Mouse (Mus musculus) stomach, embryonic 15.5 days (tissue): Measurements from ENCODE around the gene Gm42906. TPM values are rescaled to one million over a fixed set of nuclear protein-coding genes. Genes with fewer than 3 reads are reported as not detected.

Experiments used
- ATAC-seq: fragments of 200-750 bp; cut with Nextera tagmentation; 2 replicates; pipeline ENCODE4 v1.8.0; 2017; ENCODE audit warnings: low read depth, moderate number of reproducible peaks, moderate TSS enrichment; ENCODE audit not compliant: insufficient read depth, low FRiP score
- H3K27ac ChIP-seq: fragments of 300-500 bp; sonication (generic); 2 replicates; pipeline ENCODE4 v1.5.1; 2015; ENCODE audit warnings: mild to moderate bottlenecking, inconsistent platforms
- H3K27me3 ChIP-seq: fragments of 300-500 bp; sonication (generic); replicated peaks from 2 replicates; pipeline ENCODE4 v1.6.1; 2015; ENCODE audit warnings: inconsistent platforms
- H3K36me3 ChIP-seq: fragments of 300-500 bp; sonication (generic); 2 replicates; pipeline ENCODE4 v1.6.1; 2015; ENCODE audit warnings: inconsistent platforms
- H3K4me1 ChIP-seq: fragments of 300-500 bp; sonication (generic); 2 replicates; pipeline ENCODE4 v1.6.1; 2015; ENCODE audit warnings: inconsistent platforms
- H3K4me2 ChIP-seq: fragments of 300-500 bp; sonication (generic); 2 replicates; pipeline ENCODE4 v1.6.1; 2015; ENCODE audit warnings: mild to moderate bottlenecking, inconsistent platforms
- H3K4me3 ChIP-seq: fragments of 300-500 bp; sonication (generic); replicated peaks from 2 replicates; pipeline ENCODE4 v1.5.1; 2015; ENCODE audit warnings: inconsistent platforms
- H3K9ac ChIP-seq: fragments of 300-500 bp; sonication (generic); 2 replicates; pipeline ENCODE4 v1.6.1; 2015; ENCODE audit warnings: inconsistent platforms
- H3K9me3 ChIP-seq: fragments of 300-500 bp; sonication (generic); 2 replicates; pipeline ENCODE4 v1.6.1; 2016; ENCODE audit warnings: inconsistent platforms
- WGBS: fragments of 180-500 bp; shearing (Covaris S2); methylation state at CpG from one replicate; pipeline ENCODE4 v1.1.7; 2015; 5-methylcytosine and 5-hydroxymethylcytosine counted together
- polyA plus RNA-seq: library from polyadenylated mRNA; unstranded; fragments of >200 nt; fragmentation: Nextera tagmentation; extraction: Ambion mirVana; gene quantifications from 2 replicates; pipeline ENCODE4 v1.2.1, GENCODE M21; 2015

Gene Gm42906
- polyA plus RNA-seq, 1 experiment from 2014 or later: not detected

DNA sequence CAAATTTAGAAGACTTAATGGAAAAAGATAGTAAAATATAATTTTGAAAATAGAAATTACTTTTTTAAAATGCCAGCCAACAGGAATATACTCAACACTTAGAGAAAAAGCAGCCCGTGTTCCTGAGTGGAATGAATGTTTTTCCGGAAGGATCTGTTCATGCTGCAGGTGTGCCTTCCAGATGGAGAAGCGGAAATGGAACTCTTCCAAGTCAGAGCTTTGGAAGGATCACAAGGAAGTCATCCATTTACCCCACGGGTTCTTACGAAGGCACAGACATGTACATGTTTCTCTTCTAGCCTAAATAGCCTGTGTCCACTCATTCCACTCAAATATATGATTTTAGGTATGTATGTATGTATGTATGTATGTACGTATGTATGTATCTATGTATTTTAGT lies 337.0 kb downstream of the Gm42906 start:
- Histone ChIP-seq H3K4me3 (no peak overlapping the region), H3K27ac (no peak overlapping the region), H3K9me3 (no peaks in the 10 kb centered on the region), H3K4me2 (no peak overlapping the region), H3K27me3 (no peaks in the 10 kb centered on the region), H3K4me1 (0 out of 2 replicates have a peak, but pooled peaks cover 18% of the 10 kb centered on the region), H3K36me3 (no peaks in the 10 kb centered on the region), H3K9ac (no peak overlapping the region)
- no peak for ATAC-seq
- 78% methylated on average over 6 of the region's 6 CpGs for WGBS

GRCm38 (mm10) chr5:151089201-151089600 lies 338.8 kb downstream of the Gm42906 start:
- H3K27ac ChIP-seq: no peak overlapping the region
- 0 out of 2 replicates have a peak, but pooled peaks cover 13% of the 10 kb centered on the region for H3K4me1 ChIP-seq
- H3K4me2 ChIP-seq: no peak overlapping the region
- H3K9ac ChIP-seq: no peak overlapping the region
- ATAC-seq: no peak
- no peaks in the 10 kb centered on the region for H3K36me3 ChIP-seq
- H3K27me3 ChIP-seq: no peaks in the 10 kb centered on the region
- 48% methylated on average over 6 of the region's 6 CpGs for WGBS
- H3K4me3 ChIP-seq: no peak overlapping the region
- H3K9me3 ChIP-seq: no peaks in the 10 kb centered on the region

GRCm38 (mm10) chr5:151086425-151087202 lies 341.3 kb downstream of the Gm42906 start:
- Histone ChIP-seq H3K36me3 (no peaks in the 10 kb centered on the region), H3K4me1 (0 out of 2 replicates have a peak, but pooled peaks cover 13% of the 10 kb centered on the region), H3K27ac (peak overlapping the region; percentile 11; the same call in 1 of the 2 replicates), H3K4me3 (no peak overlapping the region), H3K9me3 (no peaks in the 10 kb centered on the region), H3K27me3 (no peaks in the 10 kb centered on the region), H3K4me2 (no peak overlapping the region), H3K9ac (no peak overlapping the region)
- ATAC-seq: no peak
- 59% methylated on average over 9 of the region's 9 CpGs for WGBS

- H3K9ac ChIP-seq: no peak overlapping the region
- 0 out of 2 replicates have a peak, but pooled peaks cover 13% of the 10 kb centered on the region for H3K4me1 ChIP-seq
- 69% methylated on average over 8 of the region's 8 CpGs for WGBS
- ATAC-seq: no peak
- no peaks in the 10 kb centered on the region for H3K27me3 ChIP-seq
- no peaks in the 10 kb centered on the region for H3K36me3 ChIP-seq
- H3K4me2 ChIP-seq: no peak overlapping the region
- no peak overlapping the region for H3K27ac ChIP-seq
- H3K9me3 ChIP-seq: no peaks in the 10 kb centered on the region
- no peak overlapping the region for H3K4me3 ChIP-seq
These were observed 342.2 kb downstream of the Gm42906 start for GRCm38 (mm10) chr5:151085749-151086148.

GRCm38 (mm10) chr5:151080276-151080675 lies 347.7 kb downstream of the Gm42906 start:
- 85% methylated on average over 4 of the region's 4 CpGs for WGBS
- no peak overlapping the region for H3K4me3 ChIP-seq
- no peak overlapping the region for H3K9ac ChIP-seq
- no peak for ATAC-seq
- no peaks in the 10 kb centered on the region for H3K9me3 ChIP-seq
- no peak overlapping the region for H3K4me2 ChIP-seq
- no peaks in the 10 kb centered on the region; the same call in 1 of the 2 replicates for H3K36me3 ChIP-seq
- H3K27ac ChIP-seq: no peak overlapping the region
- H3K4me1 ChIP-seq: 0 out of 2 replicates have a peak, but pooled peaks cover 2% of the 10 kb centered on the region
- no peaks in the 10 kb centered on the region for H3K27me3 ChIP-seq

- Histone ChIP-seq H3K9me3 (no peaks in the 10 kb centered on the region), H3K4me3 (no peak overlapping the region), H3K27me3 (no peaks in the 10 kb centered on the region), H3K9ac (no peak overlapping the region), H3K36me3 (no peaks in the 10 kb centered on the region; the same call in 1 of the 2 replicates), H3K4me1 (0 out of 2 replicates have a peak, but pooled peaks cover 2% of the 10 kb centered on the region), H3K4me2 (no peak overlapping the region), H3K27ac (no peak overlapping the region)
- 96% methylated on average over 2 of the region's 2 CpGs for WGBS
- no peak for ATAC-seq
These were observed 350.0 kb downstream of the Gm42906 start for GRCm38 (mm10) chr5:151077953-151078352.

DNA sequence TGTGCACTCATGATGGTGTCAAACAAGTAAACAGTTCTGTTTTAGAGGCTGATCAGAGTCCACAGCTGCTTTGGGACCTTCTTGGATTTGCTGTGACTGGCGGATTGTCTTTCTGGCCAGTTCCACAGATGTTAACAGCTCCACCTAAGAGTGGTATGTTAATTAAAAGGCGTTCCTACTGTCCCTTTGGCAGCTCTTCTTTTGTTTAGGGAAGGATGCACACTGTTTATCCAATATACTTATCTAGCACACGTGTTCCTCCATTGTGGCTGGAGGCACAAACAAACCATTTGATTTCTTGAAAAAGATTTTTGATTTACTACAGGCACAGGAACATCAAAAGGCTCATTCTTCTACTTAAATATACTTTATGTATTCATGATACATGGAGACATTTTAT lies 351.0 kb downstream of the Gm42906 start:
- WGBS: 62% methylated on average over 3 of the region's 3 CpGs
- H3K4me3 ChIP-seq: no peak overlapping the region
- no peak overlapping the region for H3K9ac ChIP-seq
- no peaks in the 10 kb centered on the region for H3K27me3 ChIP-seq
- no peak overlapping the region for H3K27ac ChIP-seq
- 0 out of 2 replicates have a peak, but pooled peaks cover 2% of the 10 kb centered on the region for H3K4me1 ChIP-seq
- no peak overlapping the region for H3K4me2 ChIP-seq
- no peaks in the 10 kb centered on the region; the same call in 1 of the 2 replicates for H3K36me3 ChIP-seq
- no peak for ATAC-seq
- H3K9me3 ChIP-seq: no peaks in the 10 kb centered on the region

- Histone ChIP-seq H3K27ac (no peak overlapping the region), H3K9me3 (no peaks in the 10 kb centered on the region), H3K4me3 (no peak overlapping the region), H3K9ac (no peak overlapping the region), H3K4me2 (no peak overlapping the region), H3K27me3 (no peaks in the 10 kb centered on the region), H3K4me1 (0 out of 2 replicates have a peak, but pooled peaks cover 7% of the 10 kb centered on the region), H3K36me3 (no peaks in the 10 kb centered on the region; the same call in 1 of the 2 replicates)
- WGBS: 80% methylated on average over 4 of the region's 4 CpGs
- no peak for ATAC-seq
These were observed 353.7 kb downstream of the Gm42906 start for GRCm38 (mm10) chr5:151074282-151074681.

DNA sequence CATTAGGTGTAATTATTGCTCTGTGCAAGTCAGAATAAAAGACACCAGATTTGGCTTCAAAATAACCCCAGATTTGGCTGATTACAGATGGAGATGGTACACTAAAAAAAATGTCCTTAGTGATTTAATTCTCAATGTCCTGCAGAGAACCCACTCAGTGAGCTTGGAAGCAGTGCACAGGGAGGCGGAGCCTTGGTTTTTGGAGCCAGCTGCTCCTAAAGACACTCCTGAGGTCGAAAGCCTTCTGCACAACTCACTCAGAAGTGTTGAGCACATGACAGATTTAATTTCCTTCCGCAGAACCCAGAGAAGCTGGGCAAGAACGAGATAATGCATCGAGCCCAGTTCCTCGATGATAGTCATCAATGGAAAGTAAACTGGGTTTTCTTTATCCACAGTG lies 356.5 kb downstream of the Gm42906 start:
- ATAC-seq: no peak
- no peaks in the 10 kb centered on the region for H3K9me3 ChIP-seq
- H3K36me3 ChIP-seq: no peaks in the 10 kb centered on the region
- WGBS: 52% methylated on average over 6 of the region's 6 CpGs
- no peak overlapping the region for H3K4me2 ChIP-seq
- H3K27me3 ChIP-seq: no peaks in the 10 kb centered on the region
- no peak overlapping the region for H3K27ac ChIP-seq
- H3K4me1 ChIP-seq: 0 out of 2 replicates have a peak, but pooled peaks cover 5% of the 10 kb centered on the region
- no peak overlapping the region for H3K9ac ChIP-seq
- H3K4me3 ChIP-seq: no peak overlapping the region

DNA sequence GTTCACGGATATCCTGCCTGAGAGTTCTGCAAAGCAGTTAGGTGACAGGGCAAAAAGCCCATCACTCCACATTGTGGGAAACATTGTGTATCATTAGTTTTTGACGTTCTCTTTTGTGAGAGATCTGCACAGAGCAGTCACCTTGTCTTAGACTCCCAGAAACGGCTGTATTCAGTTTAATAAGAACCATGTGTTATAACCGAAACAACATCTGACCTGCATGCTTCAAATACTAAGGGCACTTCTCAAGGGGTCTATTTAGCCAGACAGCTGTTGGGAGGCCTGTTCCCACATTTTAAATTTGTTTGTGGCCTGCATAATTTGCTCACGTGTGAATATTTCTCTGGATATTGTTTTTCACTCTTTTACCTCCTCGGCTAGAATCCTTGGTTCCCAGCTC lies 357.1 kb downstream of the Gm42906 start:
- ATAC-seq: no peak

GRCm38 (mm10) chr5:151069569-151069968 lies 358.4 kb downstream of the Gm42906 start:
- H3K36me3 ChIP-seq: no peaks in the 10 kb centered on the region
- WGBS: 75% methylated on average over 2 of the region's 2 CpGs
- no peak overlapping the region for H3K27ac ChIP-seq
- H3K9ac ChIP-seq: no peak overlapping the region
- no peak overlapping the region for H3K4me2 ChIP-seq
- no peak overlapping the region for H3K4me3 ChIP-seq
- H3K27me3 ChIP-seq: no peaks in the 10 kb centered on the region
- H3K9me3 ChIP-seq: no peaks in the 10 kb centered on the region
- H3K4me1 ChIP-seq: 0 out of 2 replicates have a peak, but pooled peaks cover 5% of the 10 kb centered on the region
- no peak for ATAC-seq

More for the DNA sequence above, 357.1 kb downstream of the Gm42906 start:
- Histone ChIP-seq H3K27me3 (no peaks in the 10 kb centered on the region), H3K4me3 (no peak overlapping the region), H3K9me3 (no peaks in the 10 kb centered on the region), H3K4me2 (no peak overlapping the region), H3K36me3 (no peaks in the 10 kb centered on the region), H3K9ac (no peak overlapping the region), H3K4me1 (0 out of 2 replicates have a peak, but pooled peaks cover 5% of the 10 kb centered on the region), H3K27ac (no peak overlapping the region)
- WGBS: 57% methylated on average over 6 of the region's 6 CpGs

DNA sequence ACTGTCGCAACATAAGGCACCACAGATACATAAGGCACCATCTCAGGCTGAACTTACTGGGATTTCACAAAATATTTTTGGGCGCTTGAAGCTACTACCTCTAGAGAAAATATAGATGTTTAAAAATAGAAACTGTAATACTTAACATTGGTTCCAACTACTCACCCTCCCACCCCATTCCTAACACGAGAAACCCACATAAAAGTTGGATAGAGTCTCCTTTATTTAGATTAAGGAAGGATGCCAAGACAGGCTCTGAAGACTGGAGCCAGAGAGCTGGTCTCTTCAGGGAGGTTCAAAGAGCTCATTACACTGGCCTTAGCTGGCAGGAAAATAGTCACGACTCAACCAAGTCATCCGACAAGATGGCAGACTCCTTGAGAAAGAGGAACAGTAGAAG lies 361.9 kb downstream of the Gm42906 start:
- Histone ChIP-seq H3K4me3 (no peak overlapping the region), H3K4me1 (peaks cover 3% of the 10 kb centered on the region; the same call in 1 of the 2 replicates), H3K27me3 (no peaks in the 10 kb centered on the region), H3K9me3 (no peaks in the 10 kb centered on the region), H3K4me2 (no peak overlapping the region), H3K36me3 (peaks cover 18% of the 10 kb centered on the region), H3K9ac (no peak overlapping the region), H3K27ac (no peak overlapping the region)
- ATAC-seq: no peak
- WGBS: 66% methylated on average over 5 of the region's 5 CpGs
